Mouse (Mus musculus) spleen, adult 2 months (tissue): ENCODE data around the gene Olfr839-ps1.

Experiments
- CTCF ChIP-seq: fragments of 200-500 bp; IDR thresholded peaks from 2 replicates; pipeline ENCODE4 v1.5.1; 2011; ENCODE audit warnings: mild to moderate bottlenecking, inconsistent platforms; ENCODE audit not compliant: insufficient read depth, insufficient read length, insufficient replicate concordance; ENCODE audit errors: extremely low read depth
- POLR2A ChIP-seq: fragments of 200-500 bp; IDR thresholded peaks from 2 replicates; pipeline ENCODE4 v1.6.1; 2011; ENCODE audit warnings: low read depth, low read length, inconsistent platforms

GRCm38 (mm10) chr9:19136017-19136416 lies 41.1 kb downstream of the Olfr839-ps1 start, which contains the start of gene Olfr837:
- no peak for TF ChIP-seq CTCF
- TF ChIP-seq POLR2A, result no peak
